Mouse (Mus musculus): ENCODE measurements around the gene Scimp. TPM values are rescaled to one million over a fixed set of nuclear protein-coding genes. Genes with fewer than 3 reads are reported as not detected.

Scimp gene
- total RNA-seq, 2 experiments from 2014 or later, result 0.65 to 2.6 TPM

DNA sequence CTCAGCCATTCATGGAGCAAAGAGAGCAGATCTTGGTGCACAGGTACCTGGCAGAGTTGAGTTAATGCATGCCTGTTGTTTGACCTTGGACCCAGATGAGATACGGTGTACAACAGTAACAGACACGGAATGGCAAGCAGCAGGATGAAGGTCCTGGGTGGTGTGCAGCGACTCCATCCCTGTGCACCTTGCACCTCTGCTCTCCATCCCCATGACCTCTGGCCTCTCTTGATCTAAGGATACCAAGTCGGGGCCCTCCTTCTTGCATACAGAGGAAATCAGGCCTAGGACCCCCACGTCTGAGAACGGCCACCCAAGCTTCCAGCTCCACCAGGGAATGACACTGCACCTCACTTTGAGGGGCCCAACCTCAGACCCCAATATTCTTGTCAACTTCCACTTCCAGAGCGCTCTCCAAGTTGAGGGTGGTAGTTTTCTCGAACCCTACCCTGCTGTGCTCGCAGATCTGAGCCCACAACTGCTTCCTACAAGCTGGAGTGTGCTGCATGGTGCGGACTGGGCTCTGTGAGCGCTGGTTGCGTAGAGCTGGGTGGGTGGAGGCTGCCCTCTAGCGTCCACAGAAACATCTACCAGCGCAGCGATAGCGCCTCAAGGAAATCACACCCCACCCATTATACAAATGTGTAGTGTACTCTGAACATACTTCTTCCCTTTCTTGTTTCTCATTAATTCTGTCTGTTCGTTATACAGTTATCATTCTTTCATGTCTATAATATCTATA lies 35.4 kb downstream of the Scimp start:
- peak; percentile 98 for ATAC-seq (ENCODE audit: poor library complexity, severe bottlenecking)

DNA sequence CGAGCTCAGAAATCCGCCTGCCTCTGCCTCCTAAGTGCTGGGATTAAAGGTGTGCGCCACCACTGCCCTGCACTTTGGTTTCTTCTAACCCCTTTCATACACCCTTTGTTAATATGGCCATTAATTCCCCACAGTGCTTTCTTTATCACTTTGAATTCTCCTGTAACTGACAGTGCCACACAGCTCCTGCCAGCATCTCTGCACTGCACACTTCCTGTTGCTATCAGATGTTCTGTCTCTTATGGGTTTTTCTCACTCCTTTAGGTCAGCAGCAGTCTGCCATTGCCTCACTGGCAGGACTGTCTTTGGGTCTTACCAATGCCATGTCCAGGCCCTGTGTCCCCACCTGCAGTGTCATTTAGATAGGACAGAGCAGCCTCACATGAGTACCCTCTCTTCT lies 41.6 kb downstream of the Scimp start:
- no peak for ATAC-seq (ENCODE audit: poor library complexity, severe bottlenecking)

DNA sequence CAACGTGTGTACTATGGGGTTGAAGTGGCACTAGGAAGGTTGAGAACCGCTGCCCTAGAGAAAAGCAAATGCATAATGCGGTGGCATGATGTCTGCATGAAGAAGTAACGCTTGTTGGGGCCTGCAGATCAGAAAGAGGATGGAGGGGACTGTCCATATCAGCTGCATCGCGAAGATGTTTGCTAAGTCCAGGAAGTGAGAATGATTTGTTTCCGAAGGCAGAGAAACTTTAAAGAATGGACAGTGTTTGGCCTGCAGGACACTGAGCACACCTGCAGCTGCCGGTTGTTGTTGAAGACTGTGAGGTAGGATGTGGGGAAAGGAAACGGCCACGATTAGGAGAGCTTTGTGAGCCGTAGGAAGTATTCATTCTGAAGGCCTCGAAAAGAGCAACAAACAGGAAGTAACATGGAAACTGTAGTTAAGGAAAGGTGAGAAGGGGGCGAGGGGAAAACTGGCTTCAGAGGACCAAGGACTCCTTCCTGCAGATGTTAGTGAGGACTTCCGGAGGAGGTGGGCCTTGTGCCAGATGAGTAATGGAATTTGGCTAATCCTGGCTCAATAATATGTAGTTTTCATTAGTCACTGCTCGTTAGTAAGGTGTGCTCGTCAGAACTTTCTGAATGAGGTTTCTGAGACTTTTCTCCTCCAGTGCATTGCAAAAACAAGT lies 46.5 kb downstream of the Scimp start:
- ATAC-seq (ENCODE audit: poor library complexity, severe bottlenecking), result no peak

DNA sequence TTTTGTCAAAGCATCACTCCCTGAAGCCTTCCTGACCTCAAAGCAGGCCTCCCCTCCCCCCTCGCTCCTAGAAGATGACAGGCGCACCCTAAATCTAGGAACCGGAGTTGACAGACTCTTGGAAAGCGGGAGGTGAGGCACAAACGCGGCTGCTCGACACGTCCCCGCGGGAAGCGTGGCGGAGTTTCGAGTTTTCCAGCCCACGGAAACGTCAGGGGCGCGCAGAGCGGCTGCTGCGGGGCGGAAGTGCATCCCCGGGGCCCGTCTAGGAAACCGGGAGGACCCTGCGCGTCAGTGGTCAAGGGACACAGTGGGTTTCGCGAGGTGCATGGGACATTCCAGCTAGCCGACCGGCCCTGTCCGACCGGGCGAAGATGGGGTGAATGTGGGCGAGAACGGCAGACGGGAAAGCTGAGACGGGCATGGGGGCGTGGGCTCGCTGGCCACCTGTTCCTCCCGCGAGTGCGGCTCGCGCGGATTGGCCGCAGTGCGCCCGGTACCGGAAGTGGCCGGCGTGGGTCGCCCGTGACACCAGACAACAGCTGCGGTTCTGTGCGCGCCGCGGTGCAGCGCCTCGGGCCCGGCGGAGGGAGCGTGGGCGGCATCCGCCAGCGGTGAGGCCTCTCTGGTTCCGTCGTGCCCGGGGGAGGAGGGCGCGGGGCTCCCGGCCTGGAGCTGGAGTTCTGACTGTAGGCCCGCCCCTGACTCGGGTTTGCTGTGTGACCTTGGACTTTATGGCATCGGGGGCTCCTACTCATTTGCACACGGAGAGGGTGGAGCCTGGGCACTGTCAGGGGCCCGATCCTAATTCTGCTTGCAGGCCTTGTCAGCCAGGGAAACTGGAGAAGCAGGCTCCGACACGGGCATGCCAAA lies 48.2 kb downstream of the Scimp start, which contains the start of gene Zfp3:
TSS of gene Zfp3 (plus strand) at position 274 of the 873 bp plus-strand sequence.
- peak; percentile 93 for ATAC-seq (ENCODE audit: poor library complexity, severe bottlenecking)

DNA sequence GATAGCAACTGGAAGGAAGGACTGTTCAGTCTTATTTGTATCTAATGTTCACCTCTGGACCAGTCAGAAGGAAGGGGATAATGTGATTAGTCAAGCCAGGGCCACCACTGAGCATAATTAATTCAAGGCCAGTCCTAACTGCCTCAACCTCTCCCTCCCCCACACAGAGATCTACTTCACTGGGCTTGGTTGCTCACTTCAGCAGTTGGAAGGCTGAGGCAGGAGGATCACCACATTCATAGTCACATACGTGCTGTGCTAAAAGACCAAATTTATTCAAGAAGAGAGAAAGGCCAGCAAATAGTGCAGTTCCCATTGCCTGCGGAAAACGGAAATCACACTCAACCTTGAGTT lies 48.8 kb downstream of the Scimp start:
- no peak for ATAC-seq (ENCODE audit: poor library complexity, severe bottlenecking)

DNA sequence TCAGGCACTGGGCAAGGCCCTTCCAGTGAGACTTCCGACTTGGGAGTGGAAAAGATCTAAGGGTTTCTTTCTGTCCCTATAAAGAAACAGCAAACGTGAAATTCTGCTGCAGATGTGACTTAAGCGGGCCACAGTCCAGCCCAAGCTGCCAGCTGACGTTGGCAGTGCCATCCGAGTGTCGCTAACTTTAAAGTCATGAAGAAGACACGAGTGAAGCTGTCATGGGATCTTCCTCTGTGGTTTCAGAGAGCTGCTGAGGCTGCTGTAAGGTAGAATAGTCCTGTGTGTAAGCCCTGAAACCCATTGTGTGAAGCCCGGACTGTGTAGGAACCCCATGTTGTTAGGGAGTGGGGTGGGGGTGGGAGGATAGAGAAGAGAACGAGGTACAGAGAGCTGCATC lies 49.7 kb downstream of the Scimp start:
- no peak for ATAC-seq (ENCODE audit: poor library complexity, severe bottlenecking)

DNA sequence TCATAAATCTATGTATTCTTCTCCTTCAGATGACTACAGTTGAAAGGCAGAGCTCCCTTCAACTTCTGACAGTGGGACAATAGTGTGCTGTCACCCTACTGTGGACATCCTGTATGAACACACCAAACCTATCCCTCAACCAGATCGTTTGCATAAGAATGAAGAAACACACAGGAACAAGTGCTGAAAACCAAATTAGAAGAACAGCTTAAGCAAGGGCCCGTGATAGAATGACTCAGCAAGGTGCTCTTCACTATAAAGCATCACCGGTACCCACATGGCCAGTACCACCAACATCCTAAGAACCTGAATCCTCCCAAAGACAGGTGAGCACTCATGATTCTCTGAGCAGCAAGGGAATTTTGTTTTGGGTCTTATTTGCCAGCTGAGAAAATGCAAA lies 51.9 kb downstream of the Scimp start:
- ATAC-seq (ENCODE audit: poor library complexity, severe bottlenecking), result peak; percentile 53

DNA sequence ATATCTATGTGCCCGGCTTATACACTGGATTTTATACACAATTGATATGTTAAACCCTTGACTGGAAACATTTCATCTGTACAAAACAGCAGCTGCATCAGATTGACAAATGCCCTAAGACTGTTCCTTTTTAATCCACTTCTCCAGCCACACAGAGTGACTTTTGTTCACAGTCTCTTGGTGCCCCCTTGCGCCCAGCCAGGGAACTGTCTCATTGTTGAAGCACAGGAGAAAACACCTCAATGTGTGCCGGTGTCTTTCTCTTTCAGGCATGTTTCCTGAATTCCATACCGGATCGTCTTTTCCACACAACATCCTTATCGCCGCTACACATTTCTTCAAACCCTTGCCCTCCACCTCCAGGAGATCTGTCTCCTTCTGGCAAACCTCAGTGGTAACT lies 56.7 kb downstream of the Scimp start:
- ATAC-seq (ENCODE audit: poor library complexity, severe bottlenecking), result peak; percentile 95

DNA sequence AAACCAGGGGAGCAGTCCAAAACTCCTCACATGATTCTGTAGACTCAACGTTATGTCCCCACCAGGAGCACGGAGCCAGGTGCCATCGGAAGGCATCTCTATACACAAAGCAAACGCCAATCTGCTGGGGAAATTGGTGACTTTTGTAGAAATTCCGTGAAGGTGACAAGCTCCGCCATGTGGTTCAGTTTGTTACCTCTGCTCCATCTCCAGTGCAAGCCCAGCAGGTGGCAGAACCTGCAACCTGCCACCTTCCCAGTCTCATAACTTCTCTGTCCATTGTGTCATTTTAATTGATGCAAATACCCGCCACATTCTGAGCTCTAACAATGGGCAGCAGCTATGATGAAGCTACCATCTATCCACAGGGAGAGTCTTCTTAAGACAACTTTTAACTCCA lies 57.4 kb downstream of the Scimp start:
- no peak for ATAC-seq (ENCODE audit: poor library complexity, severe bottlenecking)

DNA sequence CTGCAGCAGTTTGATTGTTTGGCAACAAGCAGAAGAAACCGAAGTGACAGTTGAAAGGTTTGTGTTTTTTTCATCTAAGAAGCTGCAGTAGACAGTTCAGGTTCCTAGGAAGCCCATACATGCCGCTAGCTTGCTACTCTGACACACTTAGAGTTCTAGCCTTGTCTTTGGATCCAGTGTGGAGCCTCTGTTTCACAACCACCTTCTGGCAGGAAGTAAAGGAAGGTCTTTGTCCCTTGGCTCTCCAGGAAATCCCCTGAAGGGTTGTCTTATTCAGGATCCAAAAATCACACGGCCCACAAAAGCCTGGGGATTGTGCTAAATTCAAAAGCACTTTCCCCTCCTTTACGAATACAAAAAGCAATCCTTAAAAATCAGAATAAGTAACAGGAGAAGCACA lies 57.9 kb downstream of the Scimp start:
- no peak for ATAC-seq (ENCODE audit: poor library complexity, severe bottlenecking)

DNA sequence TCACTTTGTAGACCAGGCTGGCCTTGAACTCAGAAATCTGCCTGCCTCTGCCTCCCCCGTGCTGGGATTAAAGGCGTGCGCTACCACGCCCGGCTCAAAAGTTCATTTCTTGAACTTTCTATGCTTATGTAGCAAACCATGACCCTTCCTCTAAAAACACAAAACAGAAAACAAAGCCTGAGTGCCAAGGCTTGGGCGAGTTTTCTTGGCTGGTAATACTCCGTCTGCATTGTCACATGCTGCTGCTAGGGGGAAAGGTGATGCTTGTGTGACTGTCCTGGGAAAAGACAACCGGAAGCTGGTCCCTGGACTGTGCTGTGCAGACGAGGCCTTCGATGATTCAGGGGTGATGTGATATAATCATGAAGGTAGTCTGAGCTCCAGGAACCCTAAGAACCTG lies 59.2 kb downstream of the Scimp start:
- ATAC-seq (ENCODE audit: poor library complexity, severe bottlenecking), result no peak

DNA sequence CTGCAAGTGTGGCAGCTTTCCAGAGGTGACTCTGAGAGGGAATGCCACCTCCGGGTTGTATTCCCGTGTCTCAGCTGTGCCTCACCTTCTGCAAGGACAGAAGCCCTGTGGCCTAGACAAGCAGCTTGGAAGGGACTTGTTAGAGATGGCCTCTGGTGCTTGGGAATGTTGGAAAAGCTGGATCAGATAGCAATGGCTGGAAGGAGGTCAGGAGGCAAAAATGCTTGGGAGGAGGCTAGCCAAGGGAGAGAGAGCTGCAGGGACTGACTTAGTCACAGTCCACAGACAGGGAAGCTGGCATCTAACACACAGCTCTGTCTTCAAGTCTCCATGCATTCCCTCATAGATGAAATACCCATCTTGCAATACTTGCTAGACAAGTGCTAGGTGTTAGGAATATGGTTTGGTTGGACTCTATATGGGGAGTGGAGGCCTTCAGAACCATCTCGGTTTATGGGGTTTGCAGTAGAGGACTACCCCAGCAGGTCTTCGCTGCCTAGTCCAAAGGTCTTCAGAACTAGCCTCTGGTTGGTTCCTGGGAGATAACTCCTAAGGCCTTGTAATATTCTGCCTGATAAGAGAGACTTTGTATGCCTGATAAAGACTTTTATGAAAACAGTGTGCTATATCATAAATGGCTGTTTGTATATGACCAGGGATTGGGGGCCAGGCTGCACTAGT lies 59.9 kb downstream of the Scimp start:
- ATAC-seq (ENCODE audit: poor library complexity, severe bottlenecking), result no peak

DNA sequence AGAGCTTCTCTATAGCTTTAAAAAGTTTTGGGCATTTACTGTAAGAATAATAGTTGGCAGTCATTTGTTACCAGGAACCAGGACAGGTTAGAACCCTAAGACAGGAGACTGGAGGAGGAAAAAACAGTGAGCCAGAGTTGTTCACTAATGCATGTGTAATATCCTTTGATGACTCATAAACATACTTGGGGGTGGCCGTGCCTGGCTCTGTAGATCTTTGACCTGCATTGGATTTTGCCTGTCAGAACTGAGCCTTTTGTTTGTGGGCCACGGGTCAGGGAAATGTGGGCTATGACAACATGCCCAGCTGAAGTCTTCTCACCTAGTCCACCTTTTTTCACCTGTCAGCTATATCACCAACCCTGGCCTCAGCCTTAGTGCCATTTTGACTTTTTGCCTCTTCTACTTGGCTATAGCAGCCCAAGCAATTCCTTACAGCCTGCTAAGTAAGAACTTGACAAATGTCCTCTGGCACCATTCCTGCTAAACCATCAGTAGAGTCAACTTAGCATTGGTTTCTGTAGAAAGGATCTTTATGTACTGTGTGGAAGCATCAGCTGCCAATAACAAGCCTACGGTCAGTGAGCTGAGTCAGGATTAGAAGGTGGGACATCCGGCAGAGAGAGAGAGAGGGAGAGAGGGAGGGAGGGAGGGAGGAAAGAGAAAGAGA lies 64.4 kb downstream of the Scimp start:
- ATAC-seq (ENCODE audit: poor library complexity, severe bottlenecking), result no peak

DNA sequence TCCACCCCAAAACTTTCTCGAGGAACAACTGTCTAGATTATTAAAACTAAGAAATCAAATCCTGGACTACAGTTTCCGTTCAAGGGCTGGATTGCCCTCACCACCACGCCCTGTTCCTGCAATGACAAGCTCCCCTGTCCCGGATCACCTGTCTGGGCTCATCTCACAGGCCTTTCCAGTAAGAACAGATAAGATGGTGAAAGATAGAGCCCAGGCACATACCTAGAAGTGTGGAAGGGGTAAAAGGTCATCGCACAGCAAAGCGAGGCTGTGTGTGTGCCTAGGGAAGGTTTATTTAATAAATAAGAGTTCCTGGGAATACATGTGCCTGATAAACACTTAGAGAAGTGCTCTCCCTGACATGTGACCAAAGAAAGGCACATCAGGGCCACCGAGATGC lies 66.8 kb downstream of the Scimp start:
- ATAC-seq (ENCODE audit: poor library complexity, severe bottlenecking), result no peak

DNA sequence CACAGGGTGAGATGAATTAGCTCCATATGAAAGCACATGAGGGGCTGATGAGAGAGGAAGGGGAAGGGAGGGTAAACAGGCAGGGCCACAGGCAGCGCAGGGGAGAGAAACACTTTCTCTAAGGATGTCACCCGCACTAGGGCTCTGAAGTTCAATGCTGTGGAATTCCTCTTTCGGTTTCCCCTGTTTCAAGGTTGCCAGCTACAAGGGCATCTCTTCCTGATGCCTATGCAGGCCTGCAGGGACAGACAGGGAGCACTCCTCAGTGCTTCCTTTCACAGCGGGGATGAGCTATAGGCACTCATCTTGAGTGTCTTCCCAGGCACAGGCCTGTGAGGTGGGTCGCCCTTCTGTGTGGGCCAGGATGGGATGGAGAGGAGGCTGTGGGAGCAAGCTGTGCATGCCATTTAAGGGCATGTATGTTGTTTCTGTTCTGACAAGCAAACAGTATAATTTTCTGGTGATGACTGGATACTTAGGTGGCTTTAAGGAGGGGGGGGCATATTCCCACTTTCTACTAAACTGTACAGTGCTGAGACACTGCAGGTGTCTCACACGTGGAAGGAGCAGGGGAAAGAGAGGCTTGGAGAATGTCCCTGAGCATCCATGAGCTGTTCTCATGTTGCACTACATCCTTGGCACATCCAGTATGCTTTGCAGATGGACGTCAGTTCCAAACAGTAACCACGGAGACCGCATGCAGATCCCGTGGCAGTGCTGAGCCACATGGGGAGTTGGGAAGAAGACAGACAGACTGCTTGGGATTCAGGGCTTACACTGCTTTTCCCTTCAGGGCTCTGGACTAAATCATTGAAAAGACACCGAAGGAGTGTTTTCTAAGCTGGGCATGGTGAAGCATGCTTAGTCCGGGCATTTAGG lies 69.6 kb downstream of the Scimp start:
- no peak for ATAC-seq (ENCODE audit: poor library complexity, severe bottlenecking)

DNA sequence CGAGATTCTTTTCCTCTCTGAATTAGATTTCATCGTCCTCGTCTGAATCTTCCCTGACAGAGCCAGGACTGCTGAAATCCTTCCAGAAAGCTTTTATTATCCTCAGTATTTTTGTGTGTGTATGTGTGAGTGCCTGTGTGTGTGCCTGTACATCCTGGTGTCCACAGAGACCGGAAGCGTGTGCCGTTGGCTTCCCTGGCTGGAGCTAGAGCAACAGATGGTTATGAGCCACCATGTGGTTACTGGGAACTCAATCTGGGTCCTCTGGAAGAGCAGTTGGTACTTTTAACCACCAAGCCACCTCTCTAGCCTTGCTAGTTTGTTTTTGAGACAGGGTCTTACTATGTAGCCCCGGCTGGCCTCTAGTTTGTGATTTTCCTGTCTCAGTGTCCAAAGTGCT lies 70.3 kb downstream of the Scimp start:
- ATAC-seq (ENCODE audit: poor library complexity, severe bottlenecking), result no peak

DNA sequence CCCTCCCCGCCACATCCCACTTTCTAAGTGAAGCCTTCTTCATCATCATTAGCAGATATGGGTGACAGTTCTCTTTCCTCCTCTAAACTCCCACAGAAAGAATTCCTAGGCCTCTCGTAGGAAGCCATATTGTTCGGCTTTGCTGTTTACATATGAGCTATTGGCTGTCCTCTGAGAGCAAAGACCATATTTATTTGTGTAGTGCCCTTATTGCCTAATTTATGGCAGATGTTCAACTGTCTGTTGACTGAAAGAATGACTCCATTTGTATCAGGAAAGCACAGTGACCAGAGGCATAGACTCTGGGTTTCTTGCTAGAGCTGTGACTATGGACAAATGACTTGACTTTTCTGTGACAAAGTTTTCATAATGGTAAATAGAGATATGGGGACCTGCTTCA lies 70.8 kb downstream of the Scimp start:
- ATAC-seq (ENCODE audit: poor library complexity, severe bottlenecking), result no peak

Measured in megakaryocyte, adult 5-6 weeks (primary cell).